Mouse (Mus musculus): ENCODE data around the gene Cyp2d22. TPM values are rescaled to one million over a fixed set of nuclear protein-coding genes. Genes with fewer than 3 reads are reported as not detected.
"Not testable (repeated sequence)": the region's sequence is repeated elsewhere in the genome, so short reads cannot be mapped to it uniquely, and the experiment has no call there.

Gene Cyp2d22
- polyA plus RNA-seq, 1 experiment from 2014 or later = 8.0 TPM

DNA sequence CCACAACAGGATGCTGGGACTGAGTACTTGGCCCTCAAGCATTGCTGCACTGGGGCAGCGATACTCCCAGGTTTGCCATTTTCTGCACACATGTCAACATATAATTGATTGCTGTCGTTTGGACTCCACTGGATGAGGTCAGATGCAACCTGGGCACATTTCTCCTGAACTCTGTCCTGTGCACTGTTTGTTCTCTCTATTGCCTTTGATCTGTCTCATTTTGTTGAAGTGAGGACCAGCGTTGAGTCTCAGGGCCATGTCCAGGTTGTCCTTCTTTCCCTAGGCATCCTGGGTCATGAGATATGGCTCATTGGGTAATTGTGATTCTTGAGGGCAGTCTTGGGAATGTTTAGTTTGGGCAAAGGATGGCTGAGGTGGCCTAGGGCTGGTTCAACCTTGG, 15.9 kb upstream of the Cyp2d22 start:
- H3K36me3 ChIP-seq; H3K27ac ChIP-seq; H3K9ac ChIP-seq; H3K9me3 ChIP-seq (replicated peaks); H3K4me2 ChIP-seq; H3K4me1 ChIP-seq; H3K27me3 ChIP-seq (replicated peaks); H3K4me3 ChIP-seq: not testable (repeated sequence)
- peak; percentile 27; the same call in 1 of the 2 replicates for ATAC-seq
- 63% methylated on average over 3 of the region's 3 CpGs for WGBS (ENCODE audit: insufficient replicate concordance)

DNA sequence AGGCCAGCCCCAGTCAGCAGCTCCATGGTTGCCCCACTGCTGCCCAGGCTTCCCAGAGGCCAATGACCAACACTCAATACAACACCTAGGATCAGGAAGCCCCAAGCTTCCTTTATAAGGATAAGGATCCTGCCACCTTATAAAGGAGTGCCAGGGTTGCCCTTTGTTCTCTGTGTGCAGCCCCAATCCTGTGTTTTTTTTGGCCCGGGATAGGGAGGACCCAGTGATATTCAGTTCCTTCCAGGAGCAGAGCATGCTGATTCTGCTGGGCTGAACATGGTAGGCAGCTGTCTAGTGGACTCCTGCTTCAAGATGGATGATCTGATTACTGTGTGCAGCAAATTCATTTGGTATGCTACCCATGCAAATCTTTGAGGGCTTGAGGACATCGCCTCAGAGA, 13.9 kb upstream of the Cyp2d22 start, which contains the start of gene Cyp2d11:
Gene Cyp2d11, minus strand, starts transcription at position 101 of the 400 bp plus-strand sequence.
- not testable (repeated sequence) for H3K9ac ChIP-seq; H3K27me3 ChIP-seq (replicated peaks); H3K4me1 ChIP-seq; ATAC-seq; H3K4me3 ChIP-seq; H3K4me2 ChIP-seq; H3K27ac ChIP-seq; H3K36me3 ChIP-seq; H3K9me3 ChIP-seq (replicated peaks)
- 67% methylated on average over 2 of the region's 2 CpGs for WGBS (ENCODE audit: insufficient replicate concordance)

GRCm38 (mm10) chr15:82389916-82390315, 9.9 kb upstream of the Cyp2d22 start:
- not testable (repeated sequence) for H3K9ac ChIP-seq; H3K4me2 ChIP-seq; H3K9me3 ChIP-seq (replicated peaks)

GRCm38 (mm10) chr15:82385729-82386128, 5.7 kb upstream of the Cyp2d22 start:
- no peak for ATAC-seq
- Histone ChIP-seq H3K27ac (peak overlapping the region; percentile 14; the same call in 1 of the 2 replicates), H3K4me2 (no peak overlapping the region), H3K9me3 (replicated peaks) (no peaks in the 10 kb centered on the region), H3K9ac (no peak overlapping the region), H3K36me3 (no peaks in the 10 kb centered on the region), H3K27me3 (replicated peaks) (no peaks in the 10 kb centered on the region), H3K4me1 (peaks cover 2% of the 10 kb centered on the region; the same call in 1 of the 2 replicates), H3K4me3 (no peak overlapping the region)
- WGBS (ENCODE audit: insufficient replicate concordance) = 68% methylated on average over 2 of the region's 2 CpGs

More at GRCm38 (mm10) chr15:82389916-82390315, 9.9 kb upstream of the Cyp2d22 start:
- not testable (repeated sequence) for H3K4me1 ChIP-seq; H3K27ac ChIP-seq; H3K4me3 ChIP-seq; ATAC-seq; H3K36me3 ChIP-seq; H3K27me3 ChIP-seq (replicated peaks)
- WGBS (ENCODE audit: insufficient replicate concordance) = 78% methylated on average over 10 of the region's 10 CpGs

- 59% methylated on average over 2 of the region's 2 CpGs for WGBS (ENCODE audit: insufficient replicate concordance)
- peaks cover 7% of the 10 kb centered on the region; the same call in 1 of the 2 replicates for H3K27me3 ChIP-seq (replicated peaks)
- no peak overlapping the region for H3K27ac ChIP-seq
- H3K4me1 ChIP-seq = peaks cover 23% of the 10 kb centered on the region; the same call in 1 of the 2 replicates
- H3K4me2 ChIP-seq = no peak overlapping the region
- no peaks in the 10 kb centered on the region for H3K36me3 ChIP-seq
- no peaks in the 10 kb centered on the region for H3K9me3 ChIP-seq (replicated peaks)
- ATAC-seq = no peak
- H3K4me3 ChIP-seq = no peak overlapping the region
- no peak overlapping the region for H3K9ac ChIP-seq
These were observed 2.4 kb upstream of the Cyp2d22 start for GRCm38 (mm10) chr15:82382441-82382840.

GRCm38 (mm10) chr15:82380714-82381062, 628 bp upstream of the Cyp2d22 start:
- peak overlapping the region; percentile 62; the same call in 1 of the 2 replicates for H3K9ac ChIP-seq
- H3K36me3 ChIP-seq = no peaks in the 10 kb centered on the region
- peak overlapping the region; percentile 56 for H3K4me3 ChIP-seq
- no peak for ATAC-seq
- peaks cover 7% of the 10 kb centered on the region; the same call in 1 of the 2 replicates for H3K27me3 ChIP-seq (replicated peaks)
- H3K9me3 ChIP-seq (replicated peaks) = no peaks in the 10 kb centered on the region
- WGBS (ENCODE audit: insufficient replicate concordance) = 37% methylated on average over 7 of the region's 7 CpGs
- H3K4me1 ChIP-seq = peaks cover 23% of the 10 kb centered on the region; the same call in 1 of the 2 replicates
- no peak overlapping the region; the same call in 1 of the 2 replicates for H3K27ac ChIP-seq
- peak overlapping the region; percentile 75 for H3K4me2 ChIP-seq

GRCm38 (mm10) chr15:82379511-82379870, 569 bp downstream of the Cyp2d22 start:
- H3K9ac ChIP-seq = peak overlapping the region; percentile 62
- peak overlapping the region; percentile 75 for H3K4me2 ChIP-seq
- no peaks in the 10 kb centered on the region for H3K36me3 ChIP-seq
- peaks cover 23% of the 10 kb centered on the region; the same call in 1 of the 2 replicates for H3K4me1 ChIP-seq
- peaks cover 7% of the 10 kb centered on the region; the same call in 1 of the 2 replicates for H3K27me3 ChIP-seq (replicated peaks)
- ATAC-seq = peak; percentile 76
- no peaks in the 10 kb centered on the region for H3K9me3 ChIP-seq (replicated peaks)
- WGBS (ENCODE audit: insufficient replicate concordance) = 10% methylated on average over 7 of the region's 7 CpGs
- peak overlapping the region; percentile 56 for H3K4me3 ChIP-seq
- peak overlapping the region; percentile 76 for H3K27ac ChIP-seq

DNA sequence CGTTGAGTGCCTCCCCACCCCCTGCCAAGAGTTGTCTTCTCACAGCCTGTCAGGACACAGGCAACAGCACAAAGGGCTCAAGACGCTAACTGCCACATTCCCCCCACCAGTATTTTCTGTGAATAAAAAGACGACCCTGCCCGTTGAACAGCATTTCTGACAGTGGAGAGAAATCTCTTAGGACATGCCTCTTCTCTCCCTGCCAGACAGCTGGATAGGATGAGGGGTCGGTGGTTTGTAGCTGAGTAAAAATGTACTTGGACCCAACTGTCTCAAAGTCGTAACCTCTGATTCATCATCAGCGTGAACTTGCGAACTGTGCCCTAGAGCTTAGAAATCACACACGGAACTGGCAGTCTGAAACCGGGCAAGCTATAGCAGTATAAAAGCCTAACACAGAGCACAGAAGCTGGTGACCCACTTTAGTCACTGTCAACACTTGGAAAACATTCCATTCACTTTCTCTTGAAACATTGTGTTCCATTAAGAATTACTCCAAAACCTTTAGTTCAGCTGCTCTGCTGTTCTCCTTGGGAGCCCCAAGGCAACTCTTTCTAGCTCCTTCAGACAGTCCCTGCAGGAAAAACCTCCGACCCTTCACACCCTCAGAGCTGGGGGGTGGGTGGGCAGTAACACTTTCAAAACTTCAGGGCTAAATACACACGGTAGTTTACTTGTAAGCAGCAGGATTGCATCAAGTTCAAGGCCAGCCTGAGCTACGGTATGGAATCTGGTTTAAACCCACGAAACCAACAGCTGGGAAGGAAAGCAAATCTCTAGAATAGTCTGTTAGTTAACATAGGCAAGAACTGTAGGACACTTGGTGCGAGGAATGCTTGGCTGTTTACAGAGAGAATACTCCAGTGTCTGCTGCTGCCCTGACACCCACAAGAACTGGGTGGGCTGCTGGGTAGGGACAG, 1.5 kb downstream of the Cyp2d22 start:
- no peak for ATAC-seq
- Histone ChIP-seq H3K9ac (no peak overlapping the region), H3K9me3 (replicated peaks) (no peaks in the 10 kb centered on the region), H3K4me3 (0 out of 2 replicates have a peak overlapping the region, but pooled peaks have one; percentile 2), H3K27ac (peak overlapping the region; percentile 76), H3K4me1 (peaks cover 23% of the 10 kb centered on the region; the same call in 1 of the 2 replicates), H3K36me3 (peaks cover 4% of the 10 kb centered on the region; the same call in 1 of the 2 replicates), H3K4me2 (peak overlapping the region; percentile 75), H3K27me3 (replicated peaks) (peaks cover 7% of the 10 kb centered on the region; the same call in 1 of the 2 replicates)
- 54% methylated on average over 15 of the region's 15 CpGs for WGBS (ENCODE audit: insufficient replicate concordance)

DNA sequence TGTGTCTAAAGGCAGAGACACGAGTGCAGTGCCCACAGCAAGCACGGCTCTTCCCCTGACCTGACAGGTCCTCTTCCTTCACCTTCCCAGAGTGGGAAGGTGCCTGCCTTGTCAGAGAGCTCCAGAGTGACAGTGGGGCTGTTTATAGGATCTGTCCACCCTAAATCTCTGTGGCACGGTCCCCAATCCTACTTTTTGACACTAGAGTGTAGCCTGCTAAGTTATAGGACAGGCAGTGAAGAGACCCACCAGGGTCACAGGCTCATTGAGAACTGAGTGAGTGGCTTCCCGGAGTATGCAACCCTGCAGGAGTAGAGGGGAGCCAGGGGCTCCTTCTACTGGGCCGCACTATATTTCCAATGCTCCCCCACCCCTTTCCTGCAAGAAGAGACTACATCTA, 2.4 kb downstream of the Cyp2d22 start:
- no peak overlapping the region for H3K9ac ChIP-seq
- 64% methylated on average over 5 of the region's 5 CpGs for WGBS (ENCODE audit: insufficient replicate concordance)
- no peak overlapping the region for H3K27ac ChIP-seq
- no peak overlapping the region for H3K4me3 ChIP-seq
- no peaks in the 10 kb centered on the region for H3K9me3 ChIP-seq (replicated peaks)
- H3K36me3 ChIP-seq = peaks cover 6% of the 10 kb centered on the region; the same call in 1 of the 2 replicates
- H3K4me2 ChIP-seq = peak overlapping the region; percentile 75
- peaks cover 23% of the 10 kb centered on the region; the same call in 1 of the 2 replicates for H3K4me1 ChIP-seq
- peaks cover 7% of the 10 kb centered on the region; the same call in 1 of the 2 replicates for H3K27me3 ChIP-seq (replicated peaks)
- ATAC-seq = no peak

- H3K4me1 ChIP-seq = peaks cover 23% of the 10 kb centered on the region; the same call in 1 of the 2 replicates
- no peak overlapping the region for H3K4me2 ChIP-seq
- H3K9ac ChIP-seq = no peak overlapping the region
- peaks cover 6% of the 10 kb centered on the region; the same call in 1 of the 2 replicates for H3K36me3 ChIP-seq
- peaks cover 7% of the 10 kb centered on the region; the same call in 1 of the 2 replicates for H3K27me3 ChIP-seq (replicated peaks)
- no peak overlapping the region for H3K4me3 ChIP-seq
- H3K27ac ChIP-seq = no peak overlapping the region
- no peak for ATAC-seq
- WGBS (ENCODE audit: insufficient replicate concordance) = 68% methylated on average over 17 of the region's 17 CpGs
- H3K9me3 ChIP-seq (replicated peaks) = no peaks in the 10 kb centered on the region
These were observed 3.5 kb downstream of the Cyp2d22 start for GRCm38 (mm10) chr15:82376393-82377138.

DNA sequence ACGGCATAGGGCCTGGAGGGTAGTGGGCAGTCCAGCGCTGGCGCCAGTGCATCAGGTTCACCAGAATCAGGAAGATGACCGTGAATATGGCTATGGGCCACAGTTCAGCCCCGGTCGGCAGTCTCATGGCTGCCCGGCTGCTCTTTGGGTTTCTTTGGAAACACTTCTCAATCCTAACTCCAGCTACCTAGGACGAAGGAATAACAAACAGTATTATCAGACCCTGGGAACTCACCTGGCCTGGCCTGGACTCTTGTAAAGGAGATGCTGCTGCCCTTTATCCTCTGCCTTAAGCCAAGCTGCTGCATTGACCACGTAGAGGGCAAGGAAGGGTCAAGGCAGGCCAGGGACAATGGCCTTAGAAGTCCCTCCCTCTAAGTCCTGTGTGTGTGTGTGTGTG, 4.2 kb downstream of the Cyp2d22 start:
- no peak for ATAC-seq
- H3K27ac ChIP-seq = no peak overlapping the region
- H3K4me2 ChIP-seq = no peak overlapping the region
- H3K9ac ChIP-seq = no peak overlapping the region
- H3K36me3 ChIP-seq = peaks cover 6% of the 10 kb centered on the region; the same call in 1 of the 2 replicates
- peaks cover 7% of the 10 kb centered on the region; the same call in 1 of the 2 replicates for H3K27me3 ChIP-seq (replicated peaks)
- peaks cover 22% of the 10 kb centered on the region; the same call in 1 of the 2 replicates for H3K4me1 ChIP-seq
- H3K9me3 ChIP-seq (replicated peaks) = no peaks in the 10 kb centered on the region
- 70% methylated on average over 9 of the region's 9 CpGs for WGBS (ENCODE audit: insufficient replicate concordance)
- H3K4me3 ChIP-seq = no peak overlapping the region

Data from liver, embryonic 12.5 days (tissue).